Mouse (Mus musculus) neural tube, embryonic 14.5 days (tissue): ENCODE data around the gene Man2a2. TPM values are rescaled to one million over a fixed set of nuclear protein-coding genes. Genes with fewer than 3 reads are reported as not detected.

Source experiments
- ATAC-seq: fragments of 200-750 bp; cut with Nextera tagmentation; 2 replicates; pipeline ENCODE4 v1.8.0; 2017; ENCODE audit warnings: low read depth, mild to moderate bottlenecking, moderate TSS enrichment, moderate library complexity
- H3K27ac ChIP-seq: fragments of 300-500 bp; sonication (generic); 2 replicates; pipeline ENCODE4 v1.5.1; 2014; ENCODE audit warnings: low read depth, mild to moderate bottlenecking, control low read depth, low read length, moderate library complexity, mixed read lengths
- H3K27me3 ChIP-seq: fragments of 300-500 bp; sonication (generic); 2 replicates; pipeline ENCODE4 v1.6.1; 2014; ENCODE audit warnings: low read length; ENCODE audit not compliant: control insufficient read depth, insufficient read depth
- H3K36me3 ChIP-seq: fragments of 300-500 bp; sonication (generic); 2 replicates; pipeline ENCODE4 v1.6.1; 2014; ENCODE audit warnings: low read length, mixed read lengths; ENCODE audit not compliant: control insufficient read depth, insufficient read depth
- H3K4me1 ChIP-seq: fragments of 300-500 bp; sonication (generic); 2 replicates; pipeline ENCODE4 v1.6.1; 2014; ENCODE audit warnings: low read length; ENCODE audit not compliant: control insufficient read depth, insufficient read depth
- H3K4me2 ChIP-seq: fragments of 300-500 bp; sonication (generic); 2 replicates; pipeline ENCODE4 v1.6.1; 2014; ENCODE audit warnings: mild to moderate bottlenecking, low read depth, low read length, control low read depth
- H3K4me3 ChIP-seq: fragments of 300-500 bp; sonication (generic); 2 replicates; pipeline ENCODE4 v1.5.1; 2014; ENCODE audit warnings: low read depth, low read length, control low read depth, mixed read lengths
- H3K9ac ChIP-seq: fragments of 300-500 bp; sonication (generic); replicated peaks from 2 replicates; pipeline ENCODE4 v1.6.1; 2014; ENCODE audit warnings: low read depth, mild to moderate bottlenecking, control low read depth, low read length, mixed read lengths
- H3K9me3 ChIP-seq: fragments of 300-500 bp; sonication (generic); 2 replicates; pipeline ENCODE4 v1.6.1; 2016; ENCODE audit warnings: low read length; ENCODE audit not compliant: control insufficient read depth
- WGBS: fragments of 180-500 bp; shearing (Covaris S2); extraction: QIAGEN DNeasy Blood & Tissue Kit; methylation state at CpG from one replicate; pipeline ENCODE4 v1.1.7; 2014; 5-methylcytosine and 5-hydroxymethylcytosine counted together
- polyA plus RNA-seq: library from polyadenylated mRNA; unstranded; fragments of >200 nt; fragmentation: Nextera tagmentation; extraction: Ambion mirVana; gene quantifications from 2 replicates; pipeline ENCODE4 v1.2.1, GENCODE M21; 2014

Gene Man2a2
- polyA plus RNA-seq: 22.9 and 23.6 TPM in 2 replicates

DNA sequence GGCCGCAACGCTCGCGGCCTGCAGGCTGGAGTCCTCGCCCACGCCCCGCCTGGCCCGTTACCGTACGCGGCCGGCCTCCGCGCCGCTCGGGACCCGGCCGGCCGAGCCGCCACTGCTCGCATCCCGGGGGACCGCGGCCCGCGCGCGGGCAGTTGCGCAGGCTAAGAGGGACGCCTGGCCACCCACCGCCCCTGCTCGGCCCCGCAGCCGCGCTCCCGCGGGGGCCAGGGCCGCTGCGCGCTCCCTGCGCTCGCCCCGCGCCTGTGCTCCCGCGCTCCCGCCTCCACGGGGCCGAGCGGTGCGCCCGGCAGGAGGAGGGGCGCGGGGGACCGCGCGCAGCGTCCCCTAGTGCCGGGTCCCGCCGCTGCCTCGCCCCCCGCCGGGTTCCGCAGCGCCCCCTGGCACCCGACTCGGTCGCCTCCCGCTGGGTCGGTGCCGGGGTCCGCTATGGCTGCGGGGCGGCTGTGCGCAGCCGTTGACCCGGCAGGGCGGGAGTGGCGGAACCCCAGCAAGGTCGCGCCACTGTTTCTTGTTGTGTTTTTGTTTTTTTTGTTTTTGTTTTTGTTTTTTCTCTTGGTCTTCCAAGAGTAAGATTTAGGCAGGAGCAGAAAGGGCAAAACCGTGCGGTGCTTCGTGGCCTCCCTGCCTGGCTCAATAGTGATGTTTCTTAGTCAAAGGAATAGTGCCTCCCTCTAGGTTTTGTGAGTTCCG, at the start of gene Man2a2:
Gene Man2a2 (minus strand): TSS at position 335 of the 711 bp plus-strand sequence.
- H3K27me3 ChIP-seq: no peaks in the 10 kb centered on the region
- peaks cover 15% of the 10 kb centered on the region for H3K4me1 ChIP-seq
- peak within 1 kb of the TSS; percentile 83 for H3K4me3 ChIP-seq
- peak within 1 kb of the TSS; percentile 83 for H3K27ac ChIP-seq
- ATAC-seq: peak; percentile 84
- H3K9me3 ChIP-seq: no peaks in the 10 kb centered on the region
- peak within 1 kb of the TSS; percentile 90 for H3K9ac ChIP-seq
- peak within 1 kb of the TSS; percentile 70 for H3K4me2 ChIP-seq
- H3K36me3 ChIP-seq: peaks cover 22% of the 10 kb centered on the region
- under 1% methylated on average over 42 of the region's 86 CpGs for WGBS

DNA sequence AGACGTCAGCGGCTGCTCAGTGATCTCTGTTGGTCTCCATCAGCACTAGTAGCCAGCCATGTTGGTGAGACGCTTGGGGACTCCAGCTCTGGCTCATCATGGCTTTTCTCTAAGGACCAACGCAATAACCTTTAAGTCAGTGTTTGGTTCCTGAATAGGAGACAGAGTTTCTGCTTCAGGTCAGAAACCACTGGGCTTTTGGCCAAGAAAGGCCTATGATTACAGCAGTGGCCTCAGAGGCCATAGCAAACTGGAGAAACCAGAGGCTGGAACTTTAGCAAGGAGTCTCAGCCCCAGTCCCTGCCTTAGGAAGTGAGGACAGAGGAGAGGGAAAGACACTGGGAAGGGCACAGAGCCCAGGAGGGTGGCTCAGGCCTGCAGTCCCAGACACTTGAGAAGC, 49.4 kb upstream of the Man2a2 start:
- H3K4me2 ChIP-seq: no peak overlapping the region
- H3K27ac ChIP-seq: no peak overlapping the region
- 74% methylated on average over 4 of the region's 4 CpGs for WGBS
- no peak overlapping the region for H3K4me3 ChIP-seq
- H3K36me3 ChIP-seq: no peaks in the 10 kb centered on the region
- H3K27me3 ChIP-seq: no peaks in the 10 kb centered on the region
- no peaks in the 10 kb centered on the region for H3K4me1 ChIP-seq
- no peak for ATAC-seq
- no peak overlapping the region for H3K9ac ChIP-seq
- H3K9me3 ChIP-seq: no peaks in the 10 kb centered on the region

DNA sequence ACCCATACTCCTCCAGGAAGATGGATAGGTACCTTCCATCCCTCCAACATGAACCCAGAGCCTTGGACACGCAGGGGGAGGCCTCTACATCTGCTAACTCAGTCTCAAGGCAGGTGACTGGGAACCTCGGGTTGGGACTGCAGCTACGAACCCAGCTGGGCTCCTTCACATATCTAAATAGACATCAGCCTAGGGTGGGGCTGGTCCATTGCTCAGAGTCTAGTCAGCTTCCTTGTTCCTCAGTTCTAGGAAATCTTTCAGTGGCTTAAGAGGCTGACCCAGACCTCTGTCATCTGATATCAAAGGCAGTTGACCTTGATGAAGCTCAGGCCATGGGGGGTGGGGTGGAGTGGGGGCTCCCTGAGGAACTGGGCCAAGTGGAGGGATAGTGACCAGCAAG, 48.1 kb upstream of the Man2a2 start:
- no peaks in the 10 kb centered on the region for H3K27me3 ChIP-seq
- no peaks in the 10 kb centered on the region for H3K36me3 ChIP-seq
- H3K4me3 ChIP-seq: no peak overlapping the region
- ATAC-seq: no peak
- no peak overlapping the region for H3K9ac ChIP-seq
- H3K4me2 ChIP-seq: no peak overlapping the region
- H3K9me3 ChIP-seq: no peaks in the 10 kb centered on the region
- no peaks in the 10 kb centered on the region for H3K4me1 ChIP-seq
- no peak overlapping the region for H3K27ac ChIP-seq
- WGBS: 77% methylated on average over 3 of the region's 3 CpGs

DNA sequence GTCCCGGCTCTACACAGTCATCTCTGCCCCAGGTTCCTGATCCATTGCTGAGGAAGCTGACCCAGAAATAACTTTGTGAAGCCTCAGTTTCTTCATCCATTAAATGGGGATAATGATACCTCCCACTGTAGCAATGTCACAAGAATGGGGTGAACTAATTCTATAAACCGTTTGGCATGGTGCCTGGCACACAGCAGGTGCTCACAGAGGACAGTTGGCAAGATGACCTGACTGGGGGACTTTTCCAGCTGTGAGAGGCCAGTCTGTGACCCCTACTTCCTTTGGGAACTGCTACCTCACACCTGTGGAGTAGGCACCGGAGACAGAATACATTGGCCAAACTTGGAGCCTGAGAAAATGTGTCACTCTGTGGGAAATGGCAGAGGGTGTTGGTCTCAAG, 46.9 kb upstream of the Man2a2 start:
- WGBS: 79% methylated on average over 3 of the region's 3 CpGs
- H3K9me3 ChIP-seq: no peaks in the 10 kb centered on the region
- no peak overlapping the region for H3K27ac ChIP-seq
- no peaks in the 10 kb centered on the region for H3K4me1 ChIP-seq
- no peaks in the 10 kb centered on the region for H3K27me3 ChIP-seq
- H3K4me2 ChIP-seq: no peak overlapping the region
- no peak overlapping the region for H3K9ac ChIP-seq
- no peaks in the 10 kb centered on the region for H3K36me3 ChIP-seq
- ATAC-seq: no peak
- H3K4me3 ChIP-seq: no peak overlapping the region

DNA sequence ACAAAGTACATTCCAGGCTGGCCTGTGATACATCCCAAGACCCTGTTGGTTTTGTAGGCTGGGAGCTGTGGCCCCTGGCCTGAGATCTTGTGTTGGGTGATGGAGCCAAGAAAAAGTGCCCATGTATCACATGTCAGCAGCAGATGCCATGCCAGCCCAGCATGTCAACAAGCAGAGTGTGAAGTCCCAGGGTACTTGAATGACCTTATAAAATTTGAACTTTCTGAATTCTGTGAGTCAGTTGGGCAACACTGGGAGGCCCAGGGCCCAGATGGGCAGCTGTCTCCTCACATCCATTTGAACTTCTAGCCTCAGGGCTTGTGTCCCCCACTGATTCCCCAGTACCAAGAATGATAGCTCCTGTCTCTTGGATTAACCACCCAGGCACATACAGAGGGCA, 46.4 kb upstream of the Man2a2 start:
- H3K4me2 ChIP-seq: no peak overlapping the region
- ATAC-seq: no peak
- no peaks in the 10 kb centered on the region for H3K4me1 ChIP-seq
- no peaks in the 10 kb centered on the region for H3K9me3 ChIP-seq
- H3K4me3 ChIP-seq: no peak overlapping the region
- no peaks in the 10 kb centered on the region for H3K36me3 ChIP-seq
- H3K9ac ChIP-seq: no peak overlapping the region
- no peaks in the 10 kb centered on the region for H3K27me3 ChIP-seq
- H3K27ac ChIP-seq: no peak overlapping the region

DNA sequence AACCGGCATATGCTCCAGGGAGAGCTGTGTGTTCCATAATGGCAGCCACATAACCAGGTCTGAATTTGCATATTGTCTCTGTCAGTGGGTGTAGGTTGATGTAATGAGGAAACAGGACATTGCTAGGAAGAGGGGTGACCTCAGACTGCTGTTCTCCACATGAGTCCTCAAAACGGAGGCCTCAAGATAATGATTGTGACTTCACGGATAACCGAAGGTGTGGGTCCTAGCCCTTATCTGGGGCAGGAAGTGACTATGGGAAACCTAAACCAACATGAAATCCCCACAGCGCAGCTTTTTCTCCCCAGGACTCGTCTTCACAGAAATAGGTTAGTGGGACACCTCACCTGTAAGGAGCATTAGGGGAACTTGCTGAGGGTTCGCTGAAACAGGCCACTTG, 45.8 kb upstream of the Man2a2 start:
- Histone ChIP-seq H3K4me2 (no peak overlapping the region), H3K27me3 (no peaks in the 10 kb centered on the region), H3K9ac (no peak overlapping the region), H3K9me3 (no peaks in the 10 kb centered on the region), H3K36me3 (no peaks in the 10 kb centered on the region), H3K4me3 (no peak overlapping the region), H3K4me1 (no peaks in the 10 kb centered on the region), H3K27ac (no peak overlapping the region)
- ATAC-seq: no peak
- 92% methylated on average over 7 of the region's 7 CpGs for WGBS

DNA sequence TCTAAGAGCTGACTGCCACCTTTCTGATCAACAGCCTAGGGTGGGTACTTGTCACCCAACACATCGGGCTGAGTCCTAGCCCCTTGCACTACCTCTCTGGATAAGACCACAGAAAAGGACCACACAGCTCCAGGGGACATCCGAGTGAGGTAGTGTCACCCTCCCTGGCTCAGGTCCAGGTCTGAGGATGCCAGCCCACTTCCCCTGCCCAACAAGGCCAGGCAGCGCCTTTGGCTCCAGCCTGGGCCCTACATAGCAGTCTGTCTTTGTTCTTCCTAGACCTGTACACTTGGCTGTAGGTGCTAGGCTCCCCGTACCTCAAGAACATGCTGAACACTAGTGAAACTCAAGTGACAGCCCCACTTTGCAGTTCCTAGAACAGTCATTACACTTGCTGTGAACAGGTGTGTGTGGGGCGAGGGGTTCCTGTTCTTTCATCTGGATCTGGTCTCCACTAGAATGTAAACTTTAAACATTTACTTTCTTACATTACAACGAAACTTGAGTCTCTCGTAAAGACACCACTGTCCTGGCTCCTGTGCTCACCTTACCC, 43.2 kb upstream of the Man2a2 start:
- Histone ChIP-seq H3K27me3 (no peaks in the 10 kb centered on the region), H3K9me3 (no peaks in the 10 kb centered on the region), H3K4me3 (no peak overlapping the region), H3K4me2 (no peak overlapping the region), H3K36me3 (no peaks in the 10 kb centered on the region), H3K4me1 (no peaks in the 10 kb centered on the region), H3K9ac (no peak overlapping the region), H3K27ac (no peak overlapping the region)
- no peak for ATAC-seq
- 78% methylated on average over 7 of the region's 7 CpGs for WGBS

DNA sequence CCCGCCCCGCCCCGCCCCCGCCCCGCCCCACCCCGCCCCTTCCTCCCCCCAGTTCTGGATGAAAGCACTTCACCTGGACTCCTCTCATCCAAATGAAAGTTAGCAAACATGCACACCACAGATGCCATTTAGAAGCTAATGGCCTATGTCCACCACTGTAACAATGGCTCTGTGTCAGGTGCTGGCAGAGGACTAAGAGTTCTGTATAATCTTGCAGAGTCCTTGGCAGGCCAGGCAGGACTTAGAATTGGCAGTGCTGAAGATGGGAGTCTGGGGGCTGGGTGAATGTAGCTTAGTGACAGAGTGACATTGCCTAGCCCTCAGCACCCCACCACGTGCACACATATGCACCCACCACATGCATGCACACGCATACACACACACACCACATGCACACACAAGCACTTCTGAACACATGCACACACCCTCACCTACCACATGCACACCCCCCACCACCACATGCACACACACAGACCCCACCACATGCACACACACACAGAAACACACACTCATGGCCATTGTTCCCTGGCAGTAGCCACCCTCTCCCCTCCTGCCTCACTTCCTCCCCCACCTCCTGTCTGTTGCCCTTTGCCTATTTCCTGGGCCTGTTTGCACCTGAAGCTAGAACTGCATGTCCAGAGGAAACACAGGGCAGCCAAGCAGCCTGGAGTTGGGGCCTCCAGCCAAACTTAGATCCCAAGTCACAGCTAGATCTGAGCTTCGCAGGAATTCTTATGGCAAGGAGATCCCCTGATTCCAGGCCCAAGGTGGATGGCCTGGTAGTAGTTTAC, 42.5 kb upstream of the Man2a2 start:
- Histone ChIP-seq H3K4me3 (no peak overlapping the region), H3K36me3 (no peaks in the 10 kb centered on the region), H3K4me2 (no peak overlapping the region), H3K9me3 (no peaks in the 10 kb centered on the region), H3K4me1 (no peaks in the 10 kb centered on the region), H3K9ac (no peak overlapping the region), H3K27me3 (no peaks in the 10 kb centered on the region), H3K27ac (no peak overlapping the region)
- no peak for ATAC-seq
- WGBS: 70% methylated on average over 9 of the region's 9 CpGs

DNA sequence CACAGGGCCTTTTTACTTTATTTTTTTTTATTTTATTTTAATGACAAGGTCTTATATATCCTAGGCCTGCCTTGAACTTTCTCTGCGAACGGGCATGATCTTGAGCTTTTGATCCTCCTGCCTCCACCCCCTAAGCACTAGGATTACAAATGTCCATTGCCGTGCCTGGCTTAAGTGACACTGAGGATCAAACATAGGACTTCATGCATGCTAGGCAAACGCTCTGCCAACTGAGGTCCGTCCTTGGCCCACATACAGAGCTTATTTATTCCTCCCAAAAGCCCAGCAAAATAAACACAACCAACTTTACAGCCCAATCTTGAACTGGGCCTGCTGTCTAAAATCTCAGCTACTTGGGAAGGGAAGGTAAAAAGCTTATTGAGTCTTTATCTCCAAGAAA, 41.6 kb upstream of the Man2a2 start:
- no peak overlapping the region for H3K27ac ChIP-seq
- H3K9me3 ChIP-seq: no peaks in the 10 kb centered on the region
- no peak overlapping the region for H3K4me2 ChIP-seq
- H3K4me1 ChIP-seq: no peaks in the 10 kb centered on the region
- 79% methylated on average over 5 of the region's 5 CpGs for WGBS
- H3K4me3 ChIP-seq: no peak overlapping the region
- no peaks in the 10 kb centered on the region for H3K36me3 ChIP-seq
- ATAC-seq: no peak
- H3K27me3 ChIP-seq: no peaks in the 10 kb centered on the region
- no peak overlapping the region for H3K9ac ChIP-seq
